Mouse (Mus musculus) liver, embryonic 14.5 days (tissue): ENCODE results near the gene Pmpca. TPM values are rescaled to one million over a fixed set of nuclear protein-coding genes. Genes with fewer than 3 reads are reported as not detected.

Source experiments
- ATAC-seq: fragments of 200-750 bp; cut with Nextera tagmentation; 2 replicates; pipeline ENCODE4 v1.8.0; 2017; ENCODE audit warnings: moderate number of reproducible peaks, mild to moderate bottlenecking, moderate library complexity; ENCODE audit not compliant: insufficient read depth
- DNase-seq, 3 experiments: peaks; one replicate each; pipeline ENCODE4 v3.0.0-alpha.2; 2012 to 2013; ENCODE audit warnings: low read depth in 3 of 3, low spot score in 3 of 3
- H3K27ac ChIP-seq: fragments of 300-500 bp; sonication (generic); 2 replicates; pipeline ENCODE4 v1.5.1; 2014; ENCODE audit warnings: moderate library complexity, mild to moderate bottlenecking, control low read depth, inconsistent platforms
- H3K27me3 ChIP-seq: fragments of 300-500 bp; sonication (generic); 2 replicates; pipeline ENCODE4 v1.6.1; 2014; ENCODE audit warnings: mild to moderate bottlenecking, low read length, moderate library complexity; ENCODE audit not compliant: control insufficient read depth, insufficient read depth
- H3K36me3 ChIP-seq: fragments of 300-500 bp; sonication (generic); replicated peaks from 2 replicates; pipeline ENCODE4 v1.6.1; 2014; ENCODE audit warnings: low read depth; ENCODE audit not compliant: control insufficient read depth, insufficient read depth
- H3K4me1 ChIP-seq, 2 experiments: fragments of 200-500 bp in 1 of 2; fragments of 300-500 bp in 1 of 2; sonication (generic) in 1 of 2; replicated peaks; 2 replicates each; pipeline ENCODE4 v1.6.1; 2012 to 2014; ENCODE audit warnings: antibody characterized with exemption in 1 of 2, inconsistent platforms in 1 of 2, low read length in 1 of 2; ENCODE audit not compliant: control insufficient read depth in 2 of 2, insufficient read depth in 2 of 2
- H3K4me2 ChIP-seq: fragments of 300-500 bp; sonication (generic); 2 replicates; pipeline ENCODE4 v1.6.1; 2014; ENCODE audit warnings: low read depth, mild to moderate bottlenecking, control low read depth, moderate library complexity
- H3K4me3 ChIP-seq, 2 experiments: fragments of 200-500 bp in 1 of 2; fragments of 300-500 bp in 1 of 2; sonication (generic) in 1 of 2; 2 replicates each; pipeline ENCODE4 v1.5.1; 2012 to 2014; ENCODE audit warnings: low read depth in 2 of 2, low read length in 2 of 2, mild to moderate bottlenecking in 2 of 2, control low read depth in 1 of 2, inconsistent platforms in 1 of 2, moderate library complexity in 1 of 2; ENCODE audit not compliant: insufficient read depth in 1 of 2
- H3K9ac ChIP-seq: fragments of 300-500 bp; sonication (generic); replicated peaks from 2 replicates; pipeline ENCODE4 v1.6.1; 2014; ENCODE audit warnings: mild to moderate bottlenecking, control low read depth, moderate library complexity
- H3K9me3 ChIP-seq: fragments of 300-500 bp; sonication (generic); 2 replicates; pipeline ENCODE4 v1.6.1; 2016; ENCODE audit warnings: low read length, mixed read lengths; ENCODE audit not compliant: control insufficient read depth
- CTCF ChIP-seq: IDR thresholded peaks from 2 replicates; pipeline ENCODE4 v1.5.1; 2016; ENCODE audit warnings: antibody characterized with exemption, low read depth, control low read depth
- EP300 ChIP-seq: IDR thresholded peaks from 2 replicates; pipeline ENCODE4 v1.6.1; 2016; ENCODE audit warnings: antibody characterized with exemption, low read depth
- WGBS: fragments of 180-500 bp; shearing (Covaris S2); extraction: QIAGEN DNeasy Blood & Tissue Kit; methylation state at CpG from one replicate; pipeline ENCODE4 v1.1.7; 2014; ENCODE audit not compliant: insufficient replicate concordance; 5-methylcytosine and 5-hydroxymethylcytosine counted together
- polyA plus RNA-seq, 2 experiments: library from polyadenylated mRNA; depleted of rRNA in 1 of 2; stranded (reverse) in 1 of 2; unstranded in 1 of 2; fragments of >200 nt; fragmentation: Nextera tagmentation in 1 of 2; extraction: Ambion mirVana in 1 of 2; gene quantifications; 2 replicates each; pipeline versions ENCODE4 v1.2.1 to v1.2.3; 2012 to 2014

The Pmpca gene
- polyA plus RNA-seq, 2 experiments = 41.8 to 45.5 TPM

DNA sequence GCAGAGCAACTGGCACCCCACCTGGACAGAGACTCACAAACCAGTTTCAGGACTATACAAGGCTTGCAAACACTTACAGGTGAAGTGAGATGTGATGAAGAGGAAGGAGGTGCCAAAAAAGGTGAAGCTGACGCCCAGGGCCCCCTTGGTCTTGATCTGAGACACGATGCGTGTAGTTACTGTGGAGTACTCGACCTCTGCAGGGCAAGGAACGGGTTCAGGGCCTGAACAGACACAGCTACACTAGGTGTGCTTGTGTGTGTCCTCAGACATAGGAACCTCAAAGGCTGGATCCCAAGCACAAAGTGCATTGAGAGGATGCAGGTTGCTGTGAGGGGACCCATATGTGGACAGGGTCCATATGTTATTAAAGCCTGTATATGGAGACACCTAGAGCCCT lies 11.2 kb downstream of the Pmpca start:
- Histone ChIP-seq H3K4me3 (no peak overlapping the region), H3K9ac (no peak overlapping the region), H3K9me3 (no peaks in the 10 kb centered on the region), H3K36me3 (peaks cover 39% of the 10 kb centered on the region), H3K4me2 (no peak overlapping the region), H3K4me1 (peaks cover 2 to 10% of the 10 kb centered on the region in 2 experiments; a peak in 2 of 4 replicates), H3K27ac (no peak overlapping the region), H3K27me3 (no peaks in the 10 kb centered on the region)
- DNase-seq (no peak), ATAC-seq (no peak)
- WGBS = 72% methylated on average over 5 of the region's 5 CpGs
- TF ChIP-seq EP300 (no peak), CTCF (no peak)

DNA sequence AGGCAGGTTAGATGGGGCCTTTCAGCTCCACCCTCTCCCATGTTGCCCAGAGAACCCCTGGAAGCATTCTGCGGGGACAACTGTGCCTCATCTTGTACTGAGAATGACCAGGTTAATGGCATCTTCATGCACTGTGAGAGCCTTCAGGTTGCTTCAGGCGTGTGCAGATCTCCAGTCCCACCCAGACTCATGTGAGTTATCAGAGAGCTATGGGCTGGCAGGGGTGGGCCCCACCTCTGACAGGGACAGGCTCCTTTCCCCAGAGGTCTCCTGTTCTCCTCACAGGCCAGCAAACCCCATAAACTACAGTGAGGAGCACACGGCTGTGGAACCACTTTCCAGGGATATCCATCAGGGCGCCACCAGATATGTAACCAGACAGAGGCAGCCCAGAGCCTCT lies 11.9 kb downstream of the Pmpca start:
- no peak overlapping the region for H3K4me3 ChIP-seq
- DNase-seq (no peak), ATAC-seq (peak; percentile 55)
- 65% methylated on average over 4 of the region's 4 CpGs for WGBS
- no peaks in the 10 kb centered on the region for H3K27me3 ChIP-seq
- peaks cover 32% of the 10 kb centered on the region for H3K36me3 ChIP-seq
- H3K9ac ChIP-seq = no peak overlapping the region
- TF ChIP-seq CTCF (no peak), EP300 (no peak)
- no peaks in the 10 kb centered on the region for H3K9me3 ChIP-seq
- no peak overlapping the region for H3K27ac ChIP-seq
- no peak overlapping the region for H3K4me2 ChIP-seq
- H3K4me1 ChIP-seq = peaks cover 2 to 10% of the 10 kb centered on the region in 2 experiments; a peak in 2 of 4 replicates

DNA sequence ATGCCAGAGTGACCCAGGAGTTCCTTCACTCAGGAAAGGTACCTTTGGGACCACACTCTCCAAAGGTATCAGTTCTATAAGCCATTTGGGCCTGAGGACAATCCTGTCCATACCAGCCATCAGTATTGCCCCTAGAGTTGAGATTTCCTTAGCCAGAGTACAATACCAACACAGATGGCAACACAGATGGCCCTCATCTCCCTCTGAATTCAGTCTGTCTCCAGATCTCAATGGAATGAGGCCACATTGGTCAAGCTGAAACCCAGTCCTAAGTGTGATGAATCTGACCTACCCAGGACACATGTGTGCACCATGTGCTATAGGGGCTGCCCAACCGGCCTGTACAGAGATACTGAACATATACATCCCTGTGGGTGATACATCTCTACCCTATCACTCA lies 13.1 kb downstream of the Pmpca start:
- no peak for ATAC-seq
- Histone ChIP-seq H3K4me2 (no peak overlapping the region), H3K4me3 (no peak overlapping the region), H3K4me1 (peaks cover 2 to 14% of the 10 kb centered on the region in 2 experiments; a peak in 2 of 4 replicates), H3K27me3 (no peaks in the 10 kb centered on the region), H3K9ac (no peak overlapping the region), H3K36me3 (peaks cover 21% of the 10 kb centered on the region), H3K9me3 (no peaks in the 10 kb centered on the region), H3K27ac (no peak overlapping the region)
- DNase-seq = no peak
- TF ChIP-seq EP300 = no peak
- no peak for TF ChIP-seq CTCF
- WGBS = 81% methylated on average over 1 of the region's 1 CpGs

DNA sequence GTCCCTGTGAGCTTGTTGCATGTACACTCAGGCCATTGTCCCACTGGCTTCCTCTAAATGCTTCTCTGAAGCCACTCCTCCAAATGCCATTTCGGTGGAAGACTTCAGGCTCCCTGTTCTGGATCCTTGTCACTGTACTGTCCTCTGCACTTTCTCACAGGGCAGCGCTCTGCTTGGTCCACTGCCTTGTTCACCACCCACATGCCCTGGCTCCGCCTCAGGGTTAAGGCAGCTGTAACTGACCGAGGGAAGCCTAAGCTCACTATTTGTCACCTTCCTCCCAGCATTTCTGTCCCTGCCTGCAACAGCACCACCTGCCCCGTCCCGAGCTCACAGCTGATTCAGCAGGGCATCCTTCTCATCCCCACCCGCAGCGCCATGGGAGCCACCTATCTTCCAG lies 14.2 kb downstream of the Pmpca start:
- ATAC-seq = no peak
- Histone ChIP-seq H3K4me1 (peaks cover 7 to 19% of the 10 kb centered on the region in 2 experiments; a peak in 3 of 4 replicates), H3K4me2 (no peak overlapping the region), H3K27me3 (no peaks in the 10 kb centered on the region), H3K27ac (no peak overlapping the region), H3K9me3 (no peaks in the 10 kb centered on the region), H3K36me3 (peaks cover 20% of the 10 kb centered on the region), H3K9ac (no peak overlapping the region), H3K4me3 (no peak overlapping the region)
- WGBS = 74% methylated on average over 8 of the region's 8 CpGs
- DNase-seq = no peak
- TF ChIP-seq CTCF (no peak), EP300 (no peak)

DNA sequence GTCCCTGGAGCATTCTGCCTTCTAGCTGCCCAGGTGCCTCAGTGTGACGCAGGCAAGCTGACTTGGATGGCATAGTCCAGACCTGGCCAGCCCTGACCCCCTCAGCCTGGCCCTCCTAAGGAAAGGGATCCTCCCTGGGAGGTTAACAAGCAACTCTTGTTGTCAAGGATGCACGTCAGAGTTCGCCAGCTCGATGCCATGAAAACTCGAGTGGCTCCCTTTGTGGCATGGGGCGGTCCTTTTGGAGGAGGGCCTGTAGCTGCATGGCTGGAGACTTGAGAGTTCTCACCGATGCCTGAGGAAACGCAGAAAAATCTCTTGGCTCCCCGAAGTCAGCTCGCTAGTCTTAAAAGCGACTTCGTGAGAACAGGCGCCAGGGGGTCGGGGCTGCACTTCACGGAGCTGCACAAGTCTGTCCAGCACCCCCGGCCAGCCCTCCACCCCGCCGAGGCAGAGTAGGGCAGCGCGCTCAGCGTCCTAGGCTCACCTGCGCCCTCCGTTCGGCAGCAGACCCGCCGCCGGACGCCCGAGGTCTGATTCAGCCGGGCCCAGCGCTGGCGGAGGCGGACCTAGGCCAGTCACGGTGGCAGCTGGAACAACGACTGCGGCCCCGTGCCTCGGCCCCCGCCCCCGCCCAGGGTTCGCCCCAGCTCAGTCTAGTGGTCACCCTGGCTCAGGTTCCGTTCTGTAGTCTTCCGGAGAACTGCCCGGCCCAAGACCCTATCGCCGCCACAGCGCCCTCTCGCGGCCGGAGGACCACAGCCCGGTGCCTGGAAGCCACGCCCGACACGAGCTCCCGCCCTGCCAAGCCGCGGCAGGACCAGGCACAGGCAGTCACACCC lies 19.6 kb downstream of the Pmpca start, which contains the start of gene Inpp5e:
Inpp5e (minus strand) TSS at position 689 of the 842 bp plus-strand sequence.
- Histone ChIP-seq H3K4me1 (peaks cover 11 to 15% of the 10 kb centered on the region in 2 experiments), H3K9ac (peak within 1 kb of the TSS; percentile 92), H3K9me3 (no peaks in the 10 kb centered on the region), H3K36me3 (peaks cover 4% of the 10 kb centered on the region; the same call in 1 of the 2 replicates), H3K27ac (peak within 1 kb of the TSS; percentile 43), H3K4me3 (peak within 1 kb of the TSS; percentile 87 to 91), H3K27me3 (no peaks in the 10 kb centered on the region), H3K4me2 (peak within 1 kb of the TSS; percentile 90)
- peak; percentile 94 for ATAC-seq
- DNase-seq = peak; percentile 82 to 87 (median 84)
- WGBS = under 1% methylated on average over 56 of the region's 57 CpGs
- TF ChIP-seq CTCF (peak; percentile 95), EP300 (no peak)
